Comparison of ENCODE assay signal across 25 mouse cellular contexts in the genomic region with DNA sequence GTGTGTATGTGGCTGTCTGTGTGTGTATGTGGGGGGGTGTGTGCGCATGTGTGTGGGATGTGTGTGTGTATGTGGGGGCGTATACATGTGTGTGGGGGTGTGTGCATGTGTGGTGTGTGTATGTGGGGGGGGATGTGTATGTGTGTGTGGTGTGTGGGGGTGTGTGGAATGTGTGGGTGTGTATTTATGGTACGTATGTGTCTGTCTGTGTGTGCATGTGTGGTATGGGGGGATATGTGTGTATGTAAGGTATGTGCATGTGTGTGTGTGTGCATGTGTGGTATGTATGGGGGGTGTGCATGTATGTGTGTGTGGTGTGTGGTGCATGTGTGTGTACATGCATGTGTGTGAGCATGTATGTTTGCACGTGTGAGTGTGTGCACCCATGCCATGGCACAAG.
DNase-seq lines count a peak whose midpoint lies in the region; ATAC-seq and TF ChIP-seq lines count a peak whose summit lies in the region.
"Had no signal": no experiment of that assay in that cellular context is flagged by ENCODE, and none has a peak within 500 bp of the region (broad histone marks: within the 10 kb centered on the region; RNA-seq: fewer than 3 reads in every experiment).

No protein-coding gene starts in this region.

- TF ChIP-seq CTCF in lung, adult 2 months (IDR thresholded peaks at IDR 0.05; ENCODE audit: insufficient read depth, low read length): no peak

- ATAC-seq in forebrain, embryonic 12.5 days (ENCODE audit: low FRiP score): 0 out of 2 replicates have a peak, but pooled peaks have one; percentile 51
- no peak for ATAC-seq in forebrain, embryonic 15.5 days (replicated peaks)
- ATAC-seq in lung, embryonic 16.5 days (ENCODE audit: low read depth): 0 out of 2 replicates have a peak, but pooled peaks have one; percentile 26
- ATAC-seq in neural tube, embryonic 13.5 days (ENCODE audit: low read depth): peak; percentile 53; the same call in 1 of the 2 replicates
- no peak for ATAC-seq in neural tube, embryonic 15.5 days (ENCODE audit: low FRiP score)
- ATAC-seq: CD4-positive, CD25-positive, alpha-beta regulatory T cell, adult 4 months; forebrain, embryonic 16.5 days; inflammation-experienced regulatory T-cells, adult 6 months had no signal

- H3K9me3 ChIP-seq in forebrain, embryonic 12.5 days: no peaks in the 10 kb centered on the region
- H3K9me3 ChIP-seq in forebrain, embryonic 15.5 days: no peaks in the 10 kb centered on the region
- no peaks in the 10 kb centered on the region for H3K9me3 ChIP-seq in lung, embryonic 16.5 days (ENCODE audit: control insufficient read depth, low read length)
- no peaks in the 10 kb centered on the region for H3K9me3 ChIP-seq in neural tube, embryonic 13.5 days
- H3K9me3 ChIP-seq in neural tube, embryonic 15.5 days (replicated peaks): no peaks in the 10 kb centered on the region
- H3K9me3 ChIP-seq: heart, embryonic 12.5 days; liver, embryonic 15.5 days had no signal

- H3K9ac ChIP-seq in forebrain, embryonic 12.5 days: no peak overlapping the region
- H3K9ac ChIP-seq in forebrain, embryonic 15.5 days (replicated peaks): no peak overlapping the region
- no peak overlapping the region for H3K9ac ChIP-seq in lung, embryonic 16.5 days (ENCODE audit: low read length)
- no peak overlapping the region for H3K9ac ChIP-seq in neural tube, embryonic 13.5 days
- H3K9ac ChIP-seq in neural tube, embryonic 15.5 days (replicated peaks): no peak overlapping the region
- H3K9ac ChIP-seq: heart, embryonic 12.5 days; hindbrain, embryonic 14.5 days; liver, embryonic 15.5 days had no signal

- H3K4me2 ChIP-seq in forebrain, embryonic 12.5 days: no peak overlapping the region
- H3K4me2 ChIP-seq in forebrain, embryonic 15.5 days (replicated peaks): no peak overlapping the region
- no peak overlapping the region for H3K4me2 ChIP-seq in lung, embryonic 16.5 days (ENCODE audit: low read depth, low read length)
- no peak overlapping the region for H3K4me2 ChIP-seq in neural tube, embryonic 13.5 days
- no peak overlapping the region for H3K4me2 ChIP-seq in neural tube, embryonic 15.5 days
- H3K4me2 ChIP-seq: heart, embryonic 12.5 days; hindbrain, embryonic 14.5 days; liver, embryonic 15.5 days had no signal

- no peak overlapping the region for H3K27ac ChIP-seq in forebrain, embryonic 12.5 days
- no peak overlapping the region for H3K27ac ChIP-seq in forebrain, embryonic 15.5 days (replicated peaks)
- H3K27ac ChIP-seq in lung, embryonic 16.5 days (ENCODE audit: low read length): no peak overlapping the region
- no peak overlapping the region for H3K27ac ChIP-seq in neural tube, embryonic 13.5 days (replicated peaks)
- H3K27ac ChIP-seq in neural tube, embryonic 15.5 days (replicated peaks): no peak overlapping the region
- H3K27ac ChIP-seq: hindbrain, embryonic 14.5 days; kidney, postnatal 0 days; liver, embryonic 15.5 days had no signal

- no peaks in the 10 kb centered on the region for H3K27me3 ChIP-seq in forebrain, embryonic 12.5 days
- no peaks in the 10 kb centered on the region for H3K27me3 ChIP-seq in forebrain, embryonic 15.5 days
- H3K27me3 ChIP-seq in lung, embryonic 16.5 days (ENCODE audit: control insufficient read depth, insufficient read depth, low read depth, low read length): no peaks in the 10 kb centered on the region
- H3K27me3 ChIP-seq in neural tube, embryonic 13.5 days: no peaks in the 10 kb centered on the region
- H3K27me3 ChIP-seq in neural tube, embryonic 15.5 days (replicated peaks): no peaks in the 10 kb centered on the region
- H3K27me3 ChIP-seq: heart, embryonic 12.5 days; liver, embryonic 15.5 days had no signal

- H3K4me3 ChIP-seq in forebrain, embryonic 12.5 days (replicated peaks): no peak overlapping the region
- H3K4me3 ChIP-seq in forebrain, embryonic 15.5 days: no peak overlapping the region
- no peak overlapping the region for H3K4me3 ChIP-seq in lung, embryonic 16.5 days (ENCODE audit: low read length)
- no peak overlapping the region for H3K4me3 ChIP-seq in lung, adult 2 months (replicated peaks; ENCODE audit: extremely low read depth, low read depth, low read length)
- H3K4me3 ChIP-seq in neural tube, embryonic 13.5 days: no peak overlapping the region
- H3K4me3 ChIP-seq in neural tube, embryonic 15.5 days (replicated peaks): no peak overlapping the region
- H3K4me3 ChIP-seq: erythroblast, embryonic 14.5 days; heart, embryonic 12.5 days; liver, embryonic 15.5 days had no signal

- no peak for TF ChIP-seq POLR2A in lung, adult 2 months (IDR thresholded peaks at IDR 0.05; ENCODE audit: borderline replicate concordance, extremely low read depth, low read depth, low read length)

- H3K4me1 ChIP-seq in forebrain, embryonic 12.5 days: no peaks in the 10 kb centered on the region
- H3K4me1 ChIP-seq in forebrain, embryonic 15.5 days: no peaks in the 10 kb centered on the region
- H3K4me1 ChIP-seq in lung, embryonic 16.5 days (replicated peaks; ENCODE audit: control insufficient read depth, insufficient read depth, low read length): no peaks in the 10 kb centered on the region
- H3K4me1 ChIP-seq in lung, adult 2 months (ENCODE audit: control insufficient read depth, insufficient read depth, low read length): no peaks in the 10 kb centered on the region
- no peaks in the 10 kb centered on the region for H3K4me1 ChIP-seq in neural tube, embryonic 13.5 days (replicated peaks)
- no peaks in the 10 kb centered on the region for H3K4me1 ChIP-seq in neural tube, embryonic 15.5 days
- H3K4me1 ChIP-seq: heart, embryonic 12.5 days; liver, embryonic 15.5 days had no signal

- no peak for DNase-seq in lung, adult 2 months
- DNase-seq in retina, embryonic 14.5 days (ENCODE audit: low spot score): no peak
- DNase-seq: adrenal gland, postnatal 25 days; cerebellum, adult 9-10 months; gastrocnemius, postnatal 10 days; heart, postnatal 14 days; kidney, adult 18-20 months; layer of hippocampus, adult 9-11 months; liver; lung, postnatal 14 days; right cerebral cortex, adult 18-20 months; right cerebral cortex, postnatal 4 days had no signal

- H3K36me3 ChIP-seq in forebrain, embryonic 12.5 days (replicated peaks): no peaks in the 10 kb centered on the region
- H3K36me3 ChIP-seq in forebrain, embryonic 15.5 days: no peaks in the 10 kb centered on the region
- no peaks in the 10 kb centered on the region for H3K36me3 ChIP-seq in lung, embryonic 16.5 days (ENCODE audit: control insufficient read depth, insufficient read depth, low read length)
- no peaks in the 10 kb centered on the region for H3K36me3 ChIP-seq in neural tube, embryonic 13.5 days
- no peaks in the 10 kb centered on the region for H3K36me3 ChIP-seq in neural tube, embryonic 15.5 days
- H3K36me3 ChIP-seq: heart, embryonic 12.5 days; liver, embryonic 15.5 days had no signal

- WGBS in forebrain, embryonic 12.5 days: 95% methylated on average over 4 of the region's 4 CpGs
- 92% methylated on average over 4 of the region's 4 CpGs for WGBS in forebrain, embryonic 15.5 days
- WGBS in lung, embryonic 16.5 days: 89% methylated on average over 4 of the region's 4 CpGs
- WGBS in lung, adult 2 months: 90% methylated on average over 4 of the region's 4 CpGs
- 95% methylated on average over 4 of the region's 4 CpGs for WGBS in neural tube, embryonic 13.5 days
- 97% methylated on average over 4 of the region's 4 CpGs for WGBS in neural tube, embryonic 15.5 days

Comparison
In these comparisons a context has a peak if more than half of its experiments do, and no peak if none do; other contexts are left out.
1. ATAC-seq: peak in forebrain, embryonic 12.5 days (single experiment), lung, embryonic 16.5 days (single experiment) and neural tube, embryonic 13.5 days (single experiment); none in forebrain, embryonic 15.5 days (single experiment) and neural tube, embryonic 15.5 days (single experiment).